Mouse (Mus musculus) cortical plate, adult 2 months (tissue): ENCODE data around the gene Apobr.

ENCODE experiments used
- CTCF ChIP-seq: fragments of 200-500 bp; IDR thresholded peaks from 2 replicates; pipeline ENCODE4 v1.5.1; 2011; ENCODE audit warnings: mild to moderate bottlenecking, control low read depth, low read length; ENCODE audit not compliant: insufficient read depth; ENCODE audit errors: extremely low read depth
- POLR2A ChIP-seq: fragments of 200-500 bp; IDR thresholded peaks from 2 replicates; pipeline ENCODE4 v1.6.1; 2011; ENCODE audit warnings: mild to moderate bottlenecking, low read length, control low read depth; ENCODE audit not compliant: insufficient read depth; ENCODE audit errors: extremely low read depth

DNA sequence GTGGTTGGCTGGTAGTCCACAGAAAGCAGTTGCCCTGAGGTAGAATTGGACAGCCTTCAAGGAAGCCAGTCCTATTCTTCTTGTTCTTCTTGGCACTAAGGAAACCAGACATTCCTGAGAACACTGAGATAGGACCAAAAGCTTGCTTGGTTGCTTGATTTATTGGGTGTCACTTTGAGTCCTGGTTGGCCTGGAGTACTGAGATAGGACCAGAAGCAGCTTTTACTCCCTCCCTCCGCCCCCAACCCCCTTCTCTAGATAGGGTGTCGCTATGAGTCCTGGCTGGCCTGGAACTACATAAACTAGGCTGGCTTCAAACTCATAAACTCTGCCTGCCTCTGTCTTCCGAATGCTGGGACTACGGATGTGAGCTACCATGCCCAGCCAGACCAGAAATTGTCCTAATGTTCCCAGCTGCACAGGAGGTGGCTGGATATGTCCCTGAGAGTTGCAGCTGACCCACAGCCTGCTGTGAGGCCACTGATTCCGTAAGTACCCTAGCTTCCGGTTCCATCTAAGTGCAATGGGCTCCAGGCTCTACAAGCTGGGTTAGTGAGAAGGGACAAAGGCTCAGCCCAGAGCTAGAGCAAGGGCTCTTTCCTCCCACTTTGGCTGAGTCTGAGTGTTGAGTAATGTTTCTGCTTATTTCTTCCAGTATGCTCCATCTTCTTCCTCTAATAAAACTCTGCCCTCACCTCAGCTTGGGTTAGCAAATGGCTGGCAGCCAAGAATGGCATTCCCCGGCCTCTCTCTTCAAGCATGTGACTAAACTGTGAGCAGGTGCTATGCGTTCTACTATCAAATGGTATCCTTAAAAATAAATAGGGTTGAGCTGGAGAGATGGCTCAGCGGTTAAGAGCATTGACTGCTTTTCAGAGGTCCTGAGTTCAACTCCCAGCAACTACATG is 37.0 kb downstream of the Apobr start:
- TF ChIP-seq CTCF (no peak), POLR2A (no peak)
